Mouse (Mus musculus) mouse trophoblast stem cell (cell line): ENCODE data around the gene Rnf183.

Experiments used
- in situ Hi-C, 2 experiments: fragments of 300-500 bp; cut with MseI, MboI; formaldehyde crosslinking; loops; 2 replicates in 1 of 2; 3 replicates in 1 of 2; pipeline ENCODE4 v1.15.1; 2025

The Rnf183 gene

GRCm38 (mm10) chr4:62383752-62384151 lies 51.3 kb downstream of the Rnf183 start:
- in situ Hi-C loops: no loop called here

GRCm38 (mm10) chr4:62383207-62383606 lies 51.8 kb downstream of the Rnf183 start:
- in situ Hi-C loops: no loop called here

- in situ Hi-C loops: no loop called here
These were observed 55.2 kb downstream of the Rnf183 start for GRCm38 (mm10) chr4:62379724-62380381.
